Mouse (Mus musculus): ENCODE measurements around the gene Lrp2bp.

- no peak for TF ChIP-seq CTCF (IDR thresholded peaks at IDR 0.05; ENCODE audit: extremely low read depth, insufficient read depth, low read length)
- no peak for TF ChIP-seq POLR2A (IDR thresholded peaks at IDR 0.05; ENCODE audit: extremely low read depth, insufficient read depth, low read length)
These were observed 10.9 kb upstream of the Lrp2bp start for GRCm38 (mm10) chr8:45988189-45988588.
